Mouse (Mus musculus) ovary, postnatal 10 days (tissue): Measurements from ENCODE around the gene Cdh24.
"Not testable (repeated sequence)": the region's sequence is repeated elsewhere in the genome, so short reads cannot be mapped to it uniquely, and the experiment has no call there.

Experiments
- DNase-seq: peaks from one replicate; pipeline ENCODE4 v3.0.0; 2022; ENCODE audit warnings: low spot score

Cdh24 gene

GRCm38 (mm10) chr14:54642224-54642944, 1.2 kb upstream of the Cdh24 start:
- DNase-seq = no peak

GRCm38 (mm10) chr14:54640946-54641304, 239 bp downstream of the Cdh24 start, which contains the start of gene Gm17606:
Gene Gm17606, plus strand, starts transcription at chr14:54640952.
- no peak for DNase-seq

GRCm38 (mm10) chr14:54640121-54640520, 1.0 kb downstream of the Cdh24 start:
- DNase-seq = no peak

GRCm38 (mm10) chr14:54638210-54638609, 3.0 kb downstream of the Cdh24 start:
- DNase-seq = no peak

GRCm38 (mm10) chr14:54636954-54637353, 4.2 kb downstream of the Cdh24 start:
- no peak for DNase-seq

GRCm38 (mm10) chr14:54634182-54634581, 7.0 kb downstream of the Cdh24 start:
- no peak for DNase-seq

- no peak for DNase-seq
Observed at GRCm38 (mm10) chr14:54632252-54632651, 8.9 kb downstream of the Cdh24 start.

- DNase-seq = no peak
Observed at GRCm38 (mm10) chr14:54631240-54631599, 9.9 kb downstream of the Cdh24 start.

GRCm38 (mm10) chr14:54630583-54631239, 10.5 kb downstream of the Cdh24 start:
- no peak for DNase-seq

- DNase-seq = no peak
Observed at GRCm38 (mm10) chr14:54629797-54630196, 11.4 kb downstream of the Cdh24 start.

- DNase-seq = no peak
Observed at GRCm38 (mm10) chr14:54628103-54628502, 13.1 kb downstream of the Cdh24 start.

- no peak for DNase-seq
Observed at GRCm38 (mm10) chr14:54624976-54625375, 16.2 kb downstream of the Cdh24 start.

- no peak for DNase-seq
Observed at GRCm38 (mm10) chr14:54623334-54623733, 17.8 kb downstream of the Cdh24 start.

GRCm38 (mm10) chr14:54621133-54621532, 20.0 kb downstream of the Cdh24 start, which contains the start of gene Psmb11:
Gene Psmb11, plus strand, starts transcription at chr14:54621433.
- no peak for DNase-seq

- DNase-seq = peak; percentile 78
Observed at GRCm38 (mm10) chr14:54617897-54618365, 23.2 kb downstream of the Cdh24 start, which contains the start of gene Psmb5. Gene Psmb5, minus strand, starts transcription at chr14:54618022.

- DNase-seq = no peak
Observed at GRCm38 (mm10) chr14:54617152-54617896, 23.8 kb downstream of the Cdh24 start.

- DNase-seq = no peak
Observed at GRCm38 (mm10) chr14:54616226-54616825, 24.8 kb downstream of the Cdh24 start.

- not testable (repeated sequence) for DNase-seq
Observed at GRCm38 (mm10) chr14:54614130-54614529, 27.0 kb downstream of the Cdh24 start.

GRCm38 (mm10) chr14:54610648-54611047, 30.5 kb downstream of the Cdh24 start:
- no peak for DNase-seq

- DNase-seq = no peak
Observed at GRCm38 (mm10) chr14:54609962-54610361, 31.2 kb downstream of the Cdh24 start.

- no peak for DNase-seq
Observed at GRCm38 (mm10) chr14:54609245-54609644, 31.9 kb downstream of the Cdh24 start.

GRCm38 (mm10) chr14:54607226-54607625, 33.9 kb downstream of the Cdh24 start:
- DNase-seq = no peak
